Mouse (Mus musculus): ENCODE measurements around the gene Tfam. TPM values are rescaled to one million over a fixed set of nuclear protein-coding genes. Genes with fewer than 3 reads are reported as not detected.

Tfam gene
- polyA plus RNA-seq, 1 experiment, result 12.6 TPM

DNA sequence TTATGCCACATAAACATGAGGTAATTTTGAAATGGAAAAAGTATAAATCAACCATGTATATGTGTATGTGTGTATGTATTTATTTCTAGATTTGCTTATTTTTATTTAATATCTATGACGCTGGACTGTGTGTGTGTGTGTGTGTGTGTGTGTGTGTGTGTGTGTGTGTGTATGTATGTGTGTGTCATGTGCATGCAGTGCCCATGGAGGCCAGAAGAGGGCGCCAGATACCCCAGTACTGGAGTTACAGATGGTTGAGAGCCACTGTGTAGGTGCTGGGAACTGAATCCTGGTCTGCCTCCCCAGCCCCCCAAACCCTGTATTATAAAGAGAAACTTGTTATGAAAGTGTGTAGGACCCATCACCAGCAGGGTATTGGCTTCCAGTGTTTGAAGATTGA lies 58.0 kb downstream of the Tfam start:
- 81% methylated on average over 2 of the region's 2 CpGs for WGBS
- TF ChIP-seq POLR2A (IDR thresholded peaks at IDR 0.05; ENCODE audit: control insufficient read depth, extremely low read depth, insufficient read depth, low read length, poor library complexity) (no peak), CTCF (IDR thresholded peaks at IDR 0.05; ENCODE audit: borderline replicate concordance, control insufficient read depth, extremely low read depth, insufficient read depth, low read length, poor library complexity) (no peak)
- no peaks in the 10 kb centered on the region for H3K4me1 ChIP-seq (replicated peaks; ENCODE audit: control insufficient read depth, insufficient read depth, low read length)
- no peak overlapping the region for H3K27ac ChIP-seq (ENCODE audit: control insufficient read depth, insufficient read depth, low read length)
- no peak overlapping the region for H3K4me3 ChIP-seq (ENCODE audit: control insufficient read depth, insufficient read depth, low read length)
- H3K27me3 ChIP-seq (ENCODE audit: control insufficient read depth, insufficient read depth, low read length), result no peaks in the 10 kb centered on the region
- DNase-seq, result no peak
- H3K36me3 ChIP-seq (ENCODE audit: control insufficient read depth, insufficient read depth, low read length), result no peaks in the 10 kb centered on the region

DNA sequence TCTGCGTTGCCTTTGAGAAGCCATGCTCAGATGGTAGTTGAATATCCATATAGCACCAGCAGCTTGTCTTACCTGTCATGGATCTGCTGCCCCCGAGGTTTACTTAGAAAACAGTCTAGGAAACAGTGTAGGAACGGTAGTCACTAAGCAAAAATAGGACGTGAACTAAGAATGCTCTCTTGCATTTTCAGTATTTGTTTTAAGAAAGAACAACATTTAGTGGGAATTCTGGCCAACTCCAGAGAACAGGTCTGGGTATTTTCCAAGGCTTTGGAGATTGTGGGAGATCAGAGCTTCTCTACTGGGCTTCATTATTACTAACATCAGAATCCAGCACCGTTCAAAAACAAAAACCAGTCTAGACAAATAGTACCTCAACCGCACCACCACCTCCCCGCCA lies 60.9 kb downstream of the Tfam start:
- 86% methylated on average over 7 of the region's 7 CpGs for WGBS
- Histone ChIP-seq H3K27ac (ENCODE audit: control insufficient read depth, insufficient read depth, low read length) (no peak overlapping the region), H3K4me1 (replicated peaks; ENCODE audit: control insufficient read depth, insufficient read depth, low read length) (no peaks in the 10 kb centered on the region), H3K36me3 (ENCODE audit: control insufficient read depth, insufficient read depth, low read length) (no peaks in the 10 kb centered on the region), H3K27me3 (ENCODE audit: control insufficient read depth, insufficient read depth, low read length) (no peaks in the 10 kb centered on the region), H3K4me3 (ENCODE audit: control insufficient read depth, insufficient read depth, low read length) (no peak overlapping the region)
- TF ChIP-seq CTCF (IDR thresholded peaks at IDR 0.05; ENCODE audit: borderline replicate concordance, control insufficient read depth, extremely low read depth, insufficient read depth, low read length, poor library complexity) (no peak), POLR2A (IDR thresholded peaks at IDR 0.05; ENCODE audit: control insufficient read depth, extremely low read depth, insufficient read depth, low read length, poor library complexity) (no peak)
- DNase-seq, result no peak

DNA sequence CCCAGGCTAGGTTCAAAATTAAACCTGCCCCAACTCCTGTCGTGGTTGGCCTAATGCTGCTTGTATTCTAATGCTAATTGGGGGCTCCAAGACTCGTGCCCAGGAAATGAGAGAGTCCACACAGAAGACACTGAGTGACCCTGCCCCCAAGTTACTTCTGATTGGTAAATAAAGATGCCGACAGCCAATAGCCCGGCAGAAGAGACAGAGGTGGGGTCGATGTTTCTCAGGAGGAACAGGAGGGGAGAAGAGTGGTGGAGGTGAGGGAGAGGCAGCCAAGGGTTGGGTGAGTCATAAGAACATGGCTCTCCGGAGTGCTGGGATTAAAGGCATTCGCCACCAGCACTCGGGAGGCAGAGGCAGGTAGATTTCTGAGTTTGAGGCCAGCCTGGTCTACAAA lies 61.7 kb downstream of the Tfam start:
- no peak for DNase-seq
- Histone ChIP-seq H3K27ac (ENCODE audit: control insufficient read depth, insufficient read depth, low read length) (no peak overlapping the region), H3K4me3 (ENCODE audit: control insufficient read depth, insufficient read depth, low read length) (no peak overlapping the region), H3K4me1 (replicated peaks; ENCODE audit: control insufficient read depth, insufficient read depth, low read length) (no peaks in the 10 kb centered on the region), H3K36me3 (ENCODE audit: control insufficient read depth, insufficient read depth, low read length) (no peaks in the 10 kb centered on the region), H3K27me3 (ENCODE audit: control insufficient read depth, insufficient read depth, low read length) (no peaks in the 10 kb centered on the region)
- no peak for TF ChIP-seq POLR2A (IDR thresholded peaks at IDR 0.05; ENCODE audit: control insufficient read depth, extremely low read depth, insufficient read depth, low read length, poor library complexity)
- TF ChIP-seq CTCF (IDR thresholded peaks at IDR 0.05; ENCODE audit: borderline replicate concordance, control insufficient read depth, extremely low read depth, insufficient read depth, low read length, poor library complexity), result no peak
- WGBS, result 86% methylated on average over 8 of the region's 8 CpGs

Other genes with a start within 250 kb of the Tfam start
- 2.7 and 3.2 TPM in 2 replicates for gene Bicc1, start 78.6 kb downstream of the Tfam start, polyA plus RNA-seq (2012; rRNA removed)
- 87.8 and 90.4 TPM in 2 replicates for gene Ube2d1, start 47.0 kb upstream of the Tfam start, polyA plus RNA-seq (2012; rRNA removed)
- 34.2 and 35.1 TPM in 2 replicates for gene Cisd1, start 106.7 kb upstream of the Tfam start, polyA plus RNA-seq (2012; rRNA removed)
- gene Ipmk, start 109.5 kb upstream of the Tfam start, polyA plus RNA-seq (2012; rRNA removed), result 9.8 and 14.4 TPM in 2 replicates

All from thymus, adult 2 months (tissue).